Mouse (Mus musculus) adipocyte (in vitro differentiated cells): ENCODE results near the gene Tceal8.

Experiments
- DNase-seq: peaks from one replicate; pipeline ENCODE4 v3.0.0-alpha.2; 2016; ENCODE audit warnings: low spot score

Gene Tceal8

DNA sequence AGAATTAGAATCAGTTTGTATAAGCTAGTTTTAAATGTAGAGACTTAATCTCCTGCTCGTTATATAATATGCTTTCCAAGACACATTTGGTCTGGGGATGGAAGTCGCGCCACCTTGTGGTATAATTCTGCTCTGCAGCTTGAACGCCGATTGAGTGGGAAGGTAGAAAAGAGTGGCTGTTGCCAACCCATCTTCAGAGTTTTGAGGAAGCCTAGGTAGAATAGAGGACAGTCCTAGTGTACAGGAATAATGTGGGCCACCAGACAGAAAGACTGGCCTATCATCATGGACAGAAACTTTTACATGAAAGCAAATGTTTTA lies 44.4 kb downstream of the Tceal8 start:
- DNase-seq, result peak; percentile 62

DNA sequence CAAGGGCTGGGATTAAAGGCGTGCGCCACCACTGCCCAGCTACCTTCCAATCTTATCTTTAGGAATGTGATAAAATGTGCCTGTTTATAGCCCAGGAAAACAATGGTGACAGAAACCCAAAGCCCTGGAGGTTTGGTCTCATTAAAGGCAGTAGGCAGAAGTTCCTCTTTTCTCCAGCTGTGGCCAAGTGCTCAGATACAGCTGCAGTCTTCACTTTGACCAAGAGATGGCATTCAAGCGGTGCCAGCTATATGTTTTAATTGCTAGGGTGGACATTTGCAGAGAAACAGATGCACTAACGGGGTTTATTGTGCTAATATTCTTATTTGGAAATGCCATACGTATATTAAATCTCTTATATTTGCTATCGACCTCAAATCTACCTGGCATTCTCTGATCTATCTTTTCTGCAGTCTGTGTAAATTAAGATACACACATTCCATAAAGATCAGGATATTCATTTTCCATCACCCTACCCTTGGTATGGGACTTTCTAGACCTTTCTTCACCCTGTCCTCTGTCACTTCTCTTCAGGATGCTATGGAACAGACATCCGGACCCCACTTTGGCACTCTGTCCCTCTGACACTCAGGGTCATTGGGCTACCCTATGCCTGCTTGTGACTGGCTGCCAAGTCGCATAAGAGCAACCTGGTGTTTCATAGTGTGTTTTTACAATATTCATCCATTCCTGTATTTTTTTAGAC lies 45.0 kb downstream of the Tceal8 start:
- DNase-seq, result peak; percentile 22
